Comparison of ENCODE assay signal across 8 mouse cellular contexts in the genomic region with DNA sequence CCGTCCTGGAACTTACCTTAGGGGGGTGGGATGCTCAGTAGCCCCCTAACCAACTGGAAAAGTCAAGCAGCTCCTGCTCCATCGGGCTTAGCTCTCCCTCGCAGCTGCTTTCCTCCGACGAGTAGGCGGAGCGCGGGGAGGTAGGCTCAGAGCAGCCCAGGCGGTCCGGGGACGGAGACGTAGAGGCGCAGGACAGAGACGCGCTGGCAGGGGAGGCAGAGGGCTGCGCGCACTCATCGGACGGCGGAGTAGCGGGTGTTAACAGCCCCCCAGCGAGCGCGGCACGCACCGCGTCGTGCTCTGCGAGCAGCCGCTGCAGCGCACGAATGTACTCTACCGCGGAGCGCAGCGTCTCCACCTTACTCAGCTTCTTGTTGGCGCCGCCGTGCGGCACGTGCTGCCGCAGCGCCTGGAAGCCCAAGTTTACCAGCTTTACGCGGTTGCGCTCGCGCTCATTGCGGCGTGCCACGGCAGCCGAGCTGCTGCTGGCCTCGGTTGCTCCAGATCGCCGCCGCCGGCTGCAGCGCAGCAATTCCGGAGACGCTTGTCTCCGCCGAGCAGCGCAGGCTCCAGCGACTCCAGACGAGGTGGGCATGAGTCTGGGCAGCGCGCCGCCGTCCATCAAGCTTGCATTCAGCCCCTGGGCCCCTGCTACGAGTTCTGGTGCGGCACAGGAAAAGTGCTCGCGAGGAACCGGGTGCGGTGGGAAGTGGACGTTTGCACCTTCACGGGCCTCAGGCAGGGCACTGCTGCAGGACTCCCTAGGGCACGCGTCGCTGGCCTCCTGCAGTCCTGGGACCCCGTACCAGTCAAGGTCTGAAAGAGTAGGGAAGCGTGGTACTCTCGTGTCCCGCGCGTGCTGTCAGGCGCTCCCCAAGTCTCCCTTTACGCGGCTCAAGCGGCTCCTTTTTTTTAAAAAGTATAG. TPM values are rescaled to one million over a fixed set of nuclear protein-coding genes. Genes with fewer than 3 reads are reported as not detected.
DNase-seq lines count a peak whose midpoint lies in the region; ATAC-seq and TF ChIP-seq lines count a peak whose summit lies in the region.

No protein-coding gene starts in this region.

- H3K9me3 ChIP-seq in embryonic facial prominence, embryonic 14.5 days (ENCODE audit: control insufficient read depth, low read length) = no peaks in the 10 kb centered on the region

- H3K36me3 ChIP-seq in kidney, adult 2 months (ENCODE audit: control insufficient read depth, insufficient read depth, low read length) = no peaks in the 10 kb centered on the region
- no peaks in the 10 kb centered on the region for H3K36me3 ChIP-seq in embryonic facial prominence, embryonic 14.5 days (ENCODE audit: control insufficient read depth, insufficient read depth, low read length)

- peak; percentile 74 for ATAC-seq in embryonic facial prominence, embryonic 14.5 days (ENCODE audit: low read depth)

- peak overlapping the region; percentile 56 for H3K9ac ChIP-seq in embryonic facial prominence, embryonic 14.5 days (ENCODE audit: low read depth, low read length)

- H3K4me3 ChIP-seq in kidney, adult 2 months (ENCODE audit: insufficient read depth, low read depth, low read length) = peak overlapping the region; percentile 38
- H3K4me3 ChIP-seq in embryonic facial prominence, embryonic 14.5 days (ENCODE audit: low read depth, low read length) = peak overlapping the region; percentile 47

- peak; percentile 46 for DNase-seq in kidney, adult 2 months
- no peak for DNase-seq in kidney, adult 11 months
- DNase-seq in embryonic facial prominence, embryonic 14.5 days (ENCODE audit: low spot score) = peak; percentile 90
- DNase-seq in heart, postnatal 4 days = peak; percentile 52
- peak; percentile 56 to 59 for DNase-seq in layer of hippocampus, postnatal 36 days
- DNase-seq in lung, postnatal 10 days = peak; percentile 50
- peak; percentile 67 for DNase-seq in ovary, postnatal 36 days (ENCODE audit: low spot score)
- DNase-seq in urinary bladder, postnatal 14 days (ENCODE audit: low spot score) = peak; percentile 68

- peaks cover 1% of the 10 kb centered on the region; the same call in 1 of the 2 replicates for H3K27me3 ChIP-seq in kidney, adult 2 months (replicated peaks; ENCODE audit: control insufficient read depth, insufficient read depth, low read length)
- H3K27me3 ChIP-seq in embryonic facial prominence, embryonic 14.5 days (replicated peaks; ENCODE audit: control insufficient read depth, insufficient read depth, low read length) = peaks cover 88% of the 10 kb centered on the region

- WGBS in kidney, adult 2 months = under 1% methylated on average over 90 of the region's 90 CpGs
- WGBS in embryonic facial prominence, embryonic 14.5 days = 0% methylated on average over 45 of the region's 90 CpGs

- H3K4me1 ChIP-seq in kidney, adult 2 months (ENCODE audit: control insufficient read depth, insufficient read depth, low read length) = peaks cover 7% of the 10 kb centered on the region; the same call in 1 of the 2 replicates
- peaks cover 11% of the 10 kb centered on the region for H3K4me1 ChIP-seq in embryonic facial prominence, embryonic 14.5 days (ENCODE audit: control insufficient read depth, insufficient read depth, low read length)

- no peak for TF ChIP-seq CTCF in kidney, adult 2 months (conservative IDR thresholded peaks at IDR 0.05; ENCODE audit: insufficient read depth, insufficient read length, low read depth, low read length)

- H3K27ac ChIP-seq in kidney, adult 2 months (ENCODE audit: insufficient read depth, low read depth, low read length) = no peak overlapping the region
- no peak overlapping the region for H3K27ac ChIP-seq in embryonic facial prominence, embryonic 14.5 days (replicated peaks; ENCODE audit: low read depth, low read length)

- H3K4me2 ChIP-seq in embryonic facial prominence, embryonic 14.5 days (ENCODE audit: low read depth, low read length) = peak overlapping the region; percentile 96

- TF ChIP-seq POLR2A in kidney, adult 2 months (IDR thresholded peaks at IDR 0.05; ENCODE audit: low read depth, low read length) = no peak

RNA-seq across cellular contexts. Expression of gene Ascl2, which starts 0.9 kb away (rescaled TPM):
- 0.11 and 0.30 TPM in 2 replicates for polyA plus RNA-seq in kidney, adult 2 months (2012; rRNA removed)
- 0.89 and 1.00 TPM in 2 replicates for polyA plus RNA-seq in embryonic facial prominence, embryonic 14.5 days (2014; fragmentation: Nextera tagmentation; extraction: Ambion mirVana)
- total RNA-seq in heart, postnatal 4 days (2021) = not detected
- under 1 TPM in 1 of 2 experiments, not detected in 1; 0.27 TPM for total RNA-seq in layer of hippocampus, postnatal 36 days (2021)

RNA-seq across cellular contexts. Expression of gene Tspan32, which starts 36.7 kb away (rescaled TPM):
- polyA plus RNA-seq in kidney, adult 2 months (2012; rRNA removed) = 0.99 and 5.1 TPM in 2 replicates
- polyA plus RNA-seq in embryonic facial prominence, embryonic 14.5 days (2014; fragmentation: Nextera tagmentation; extraction: Ambion mirVana) = 3.5 TPM in 2 replicates
- under 1 TPM; 0.45 to 0.64 TPM for total RNA-seq in heart, postnatal 4 days (2021)
- under 1 TPM in 1 of 2 experiments, not detected in 1; 0.23 TPM for total RNA-seq in layer of hippocampus, postnatal 36 days (2021)

RNA-seq across cellular contexts. Expression of gene Th, which starts 37.2 kb away (rescaled TPM):
- 2.2 and 5.9 TPM in 2 replicates for polyA plus RNA-seq in kidney, adult 2 months (2012; rRNA removed)
- polyA plus RNA-seq in embryonic facial prominence, embryonic 14.5 days (2014; fragmentation: Nextera tagmentation; extraction: Ambion mirVana) = 7.3 and 8.5 TPM in 2 replicates
- under 1 TPM in 1 of 2 experiments, not detected in 1; 0.14 TPM for total RNA-seq in heart, postnatal 4 days (2021)
- under 1 TPM in 1 of 2 experiments, not detected in 1; 0.48 TPM for total RNA-seq in layer of hippocampus, postnatal 36 days (2021)
